Mouse (Mus musculus): ENCODE results near the gene Myof. TPM values are rescaled to one million over a fixed set of nuclear protein-coding genes. Genes with fewer than 3 reads are reported as not detected.

Myof gene
- polyA plus RNA-seq, 1 experiment from 2014 or later, result 2.6 TPM

DNA sequence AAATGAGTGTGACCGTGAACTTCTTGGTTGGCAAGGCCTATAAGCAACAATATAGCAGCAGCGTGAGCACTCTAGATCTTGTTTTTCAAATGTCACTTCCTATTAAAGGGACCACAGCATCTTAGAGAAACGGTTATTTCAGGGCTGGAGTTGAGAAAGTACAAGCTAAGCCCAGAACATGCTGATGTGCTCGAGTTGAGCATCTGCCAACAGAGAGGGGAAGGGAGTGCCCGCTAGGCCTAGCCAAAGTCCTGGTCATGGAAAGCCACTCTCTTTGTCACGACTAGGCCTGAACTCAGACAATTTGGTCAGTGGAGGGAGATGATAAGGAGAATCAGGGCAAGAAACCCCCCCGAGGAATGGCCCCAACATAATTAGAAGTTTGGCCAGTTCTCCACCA lies 86.1 kb downstream of the Myof start:
- H3K36me3 ChIP-seq, result no peaks in the 10 kb centered on the region
- 87% methylated on average over 7 of the region's 7 CpGs for WGBS
- no peak overlapping the region for H3K4me2 ChIP-seq
- H3K9ac ChIP-seq, result no peak overlapping the region
- H3K27ac ChIP-seq, result no peak overlapping the region
- peaks cover 4% of the 10 kb centered on the region; the same call in 1 of the 2 replicates for H3K27me3 ChIP-seq
- no peak overlapping the region for H3K4me3 ChIP-seq
- H3K9me3 ChIP-seq, result no peaks in the 10 kb centered on the region
- ATAC-seq (ENCODE audit: low FRiP score), result no peak
- H3K4me1 ChIP-seq (replicated peaks), result no peaks in the 10 kb centered on the region

- H3K27me3 ChIP-seq, result peaks cover 4% of the 10 kb centered on the region; the same call in 1 of the 2 replicates
- H3K27ac ChIP-seq, result no peak overlapping the region
- WGBS, result 86% methylated on average over 3 of the region's 3 CpGs
- H3K36me3 ChIP-seq, result no peaks in the 10 kb centered on the region
- no peaks in the 10 kb centered on the region for H3K9me3 ChIP-seq
- no peak for ATAC-seq (ENCODE audit: low FRiP score)
- no peak overlapping the region for H3K4me2 ChIP-seq
- no peak overlapping the region for H3K4me3 ChIP-seq
- no peaks in the 10 kb centered on the region for H3K4me1 ChIP-seq (replicated peaks)
- no peak overlapping the region for H3K9ac ChIP-seq
These were observed 87.4 kb downstream of the Myof start for GRCm38 (mm10) chr19:37956006-37956405.

- Histone ChIP-seq H3K9me3 (no peaks in the 10 kb centered on the region), H3K4me3 (no peak overlapping the region), H3K4me2 (no peak overlapping the region), H3K36me3 (no peaks in the 10 kb centered on the region), H3K9ac (no peak overlapping the region), H3K4me1 (replicated peaks) (no peaks in the 10 kb centered on the region), H3K27me3 (peaks cover 4% of the 10 kb centered on the region; the same call in 1 of the 2 replicates), H3K27ac (no peak overlapping the region)
- ATAC-seq (ENCODE audit: low FRiP score), result peak; percentile 84
- 39% methylated on average over 7 of the region's 7 CpGs for WGBS
These were observed 87.9 kb downstream of the Myof start for GRCm38 (mm10) chr19:37955425-37956001.

GRCm38 (mm10) chr19:37954772-37955171 lies 88.6 kb downstream of the Myof start:
- Histone ChIP-seq H3K4me2 (no peak overlapping the region), H3K4me1 (replicated peaks) (no peaks in the 10 kb centered on the region), H3K9me3 (no peaks in the 10 kb centered on the region), H3K27ac (no peak overlapping the region), H3K36me3 (no peaks in the 10 kb centered on the region), H3K4me3 (no peak overlapping the region), H3K9ac (no peak overlapping the region), H3K27me3 (peaks cover 4% of the 10 kb centered on the region; the same call in 1 of the 2 replicates)
- 72% methylated on average over 5 of the region's 5 CpGs for WGBS
- no peak for ATAC-seq (ENCODE audit: low FRiP score)

GRCm38 (mm10) chr19:37954236-37954635 lies 89.1 kb downstream of the Myof start:
- H3K4me3 ChIP-seq, result no peak overlapping the region
- no peak overlapping the region for H3K27ac ChIP-seq
- ATAC-seq (ENCODE audit: low FRiP score), result no peak
- no peak overlapping the region for H3K4me2 ChIP-seq
- H3K4me1 ChIP-seq (replicated peaks), result no peaks in the 10 kb centered on the region
- H3K36me3 ChIP-seq, result no peaks in the 10 kb centered on the region
- H3K9me3 ChIP-seq, result no peaks in the 10 kb centered on the region
- no peak overlapping the region for H3K9ac ChIP-seq
- peaks cover 4% of the 10 kb centered on the region; the same call in 1 of the 2 replicates for H3K27me3 ChIP-seq
- WGBS, result 86% methylated on average over 8 of the region's 8 CpGs

DNA sequence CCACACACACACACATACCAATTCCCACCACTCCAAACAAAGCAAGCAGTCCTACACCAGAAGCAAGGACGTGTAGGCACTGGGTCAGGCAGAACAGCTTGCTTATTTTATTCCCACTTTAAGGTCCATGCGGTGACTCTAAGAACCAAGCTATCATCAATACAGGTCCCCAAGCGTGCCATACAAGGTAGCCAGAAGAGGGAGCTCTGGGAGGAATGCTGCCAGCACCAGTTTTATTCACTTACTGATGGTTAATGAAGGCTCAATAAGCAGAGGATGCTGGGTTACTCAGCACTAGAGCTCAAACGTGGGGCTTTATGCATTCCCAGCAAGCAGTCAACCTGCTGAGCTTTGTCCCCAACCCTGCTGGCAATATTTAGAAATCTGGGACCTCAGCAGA lies 96.7 kb downstream of the Myof start:
- no peak for ATAC-seq (ENCODE audit: low FRiP score)
- WGBS, result 27% methylated on average over 4 of the region's 4 CpGs
- Histone ChIP-seq H3K27me3 (no peaks in the 10 kb centered on the region), H3K4me3 (no peak overlapping the region), H3K36me3 (no peaks in the 10 kb centered on the region), H3K27ac (no peak overlapping the region), H3K4me1 (replicated peaks) (no peaks in the 10 kb centered on the region), H3K4me2 (no peak overlapping the region), H3K9ac (no peak overlapping the region), H3K9me3 (no peaks in the 10 kb centered on the region)

DNA sequence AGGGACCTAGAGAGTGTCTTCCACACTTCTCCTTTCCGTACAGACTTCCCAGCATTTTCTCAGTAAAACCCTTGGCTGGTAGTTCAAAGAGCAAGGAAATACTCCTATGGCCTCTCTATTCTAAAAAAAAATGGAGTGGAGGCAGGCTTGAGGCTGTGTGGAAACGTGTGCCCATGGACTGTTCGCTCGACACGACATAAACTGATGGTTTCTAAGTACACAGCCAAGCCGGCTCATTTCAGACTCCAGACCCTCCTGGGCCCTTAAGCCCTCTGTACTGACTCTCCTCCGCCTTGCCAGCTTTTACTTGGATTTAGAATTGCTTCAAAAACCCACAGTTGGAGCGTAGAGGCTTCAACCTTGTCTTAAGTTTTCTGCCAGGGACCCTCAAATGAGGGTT lies 97.3 kb downstream of the Myof start:
- no peak overlapping the region for H3K4me2 ChIP-seq
- ATAC-seq (ENCODE audit: low FRiP score), result no peak
- H3K27ac ChIP-seq, result no peak overlapping the region
- no peak overlapping the region for H3K9ac ChIP-seq
- no peaks in the 10 kb centered on the region for H3K36me3 ChIP-seq
- H3K4me1 ChIP-seq (replicated peaks), result no peaks in the 10 kb centered on the region
- no peak overlapping the region for H3K4me3 ChIP-seq
- H3K27me3 ChIP-seq, result no peaks in the 10 kb centered on the region
- 81% methylated on average over 8 of the region's 8 CpGs for WGBS
- no peaks in the 10 kb centered on the region for H3K9me3 ChIP-seq

DNA sequence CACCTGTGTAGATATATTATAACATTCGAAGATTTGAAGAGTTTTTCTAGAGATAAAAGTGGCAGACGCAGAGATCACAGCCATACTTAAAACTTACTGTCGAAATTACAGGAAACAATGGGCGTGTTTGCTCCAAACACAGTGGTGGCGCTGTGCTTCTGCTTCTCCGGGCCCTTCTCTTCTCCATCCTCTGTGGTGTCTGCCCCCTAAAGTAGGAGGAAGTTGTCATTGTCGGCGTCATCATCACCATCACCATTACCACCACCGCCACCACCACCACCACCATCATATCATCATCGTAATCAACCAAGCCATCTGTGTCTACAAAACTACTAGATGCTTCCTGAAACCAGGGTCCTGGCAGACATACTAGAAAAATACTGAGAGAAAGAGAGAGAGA lies 104.2 kb downstream of the Myof start:
- no peaks in the 10 kb centered on the region for H3K9me3 ChIP-seq
- no peak overlapping the region for H3K27ac ChIP-seq
- H3K4me3 ChIP-seq, result no peak overlapping the region
- ATAC-seq (ENCODE audit: low FRiP score), result no peak
- H3K4me1 ChIP-seq (replicated peaks), result no peaks in the 10 kb centered on the region
- H3K4me2 ChIP-seq, result no peak overlapping the region
- H3K36me3 ChIP-seq, result no peaks in the 10 kb centered on the region
- H3K27me3 ChIP-seq, result no peaks in the 10 kb centered on the region
- no peak overlapping the region for H3K9ac ChIP-seq
- 90% methylated on average over 10 of the region's 10 CpGs for WGBS

DNA sequence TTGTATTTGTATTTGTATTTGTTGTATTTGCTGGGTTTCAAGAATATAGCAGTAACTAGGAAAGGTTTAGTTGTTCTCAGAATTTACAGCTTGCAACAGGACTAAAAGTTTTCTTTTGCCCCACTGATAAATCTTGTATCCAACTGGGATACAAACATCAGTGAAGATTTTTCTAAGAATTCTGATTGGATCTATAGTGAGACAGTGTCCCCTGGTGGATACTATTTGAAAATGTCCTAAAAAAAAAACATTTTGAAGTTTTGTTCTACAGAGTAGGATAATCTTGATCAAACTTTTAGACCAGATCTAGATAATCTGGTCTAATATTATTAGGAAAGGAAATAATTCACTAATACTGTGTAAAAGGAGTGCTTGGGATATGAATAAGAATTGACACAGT lies 106.3 kb downstream of the Myof start:
- Histone ChIP-seq H3K27ac (no peak overlapping the region), H3K4me3 (no peak overlapping the region), H3K9me3 (no peaks in the 10 kb centered on the region), H3K9ac (no peak overlapping the region), H3K36me3 (no peaks in the 10 kb centered on the region), H3K4me2 (no peak overlapping the region), H3K4me1 (replicated peaks) (no peaks in the 10 kb centered on the region), H3K27me3 (no peaks in the 10 kb centered on the region)
- no peak for ATAC-seq (ENCODE audit: low FRiP score)

DNA sequence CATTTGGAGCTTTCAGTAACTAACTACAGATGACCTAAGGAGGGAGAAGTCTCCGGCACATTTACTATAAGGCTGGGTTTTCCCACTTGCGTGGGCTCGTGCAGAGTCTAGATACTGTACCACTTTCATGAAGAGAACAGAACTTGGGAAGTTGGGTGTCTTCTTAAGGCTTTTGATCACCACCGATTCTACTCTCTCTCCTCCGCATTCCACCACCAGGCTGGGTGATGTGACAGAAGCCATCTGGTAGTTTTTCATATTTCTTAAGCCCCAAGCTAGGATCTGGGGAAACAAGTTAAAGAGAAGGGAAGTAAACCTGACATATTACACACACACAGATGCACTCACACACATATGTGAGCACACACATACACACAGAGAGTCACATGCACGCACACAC lies 108.7 kb downstream of the Myof start:
- no peaks in the 10 kb centered on the region for H3K27me3 ChIP-seq
- no peak overlapping the region for H3K27ac ChIP-seq
- H3K4me2 ChIP-seq, result no peak overlapping the region
- H3K9ac ChIP-seq, result no peak overlapping the region
- no peaks in the 10 kb centered on the region for H3K9me3 ChIP-seq
- H3K36me3 ChIP-seq, result no peaks in the 10 kb centered on the region
- ATAC-seq (ENCODE audit: low FRiP score), result no peak
- no peak overlapping the region for H3K4me3 ChIP-seq
- H3K4me1 ChIP-seq (replicated peaks), result no peaks in the 10 kb centered on the region
- WGBS, result 95% methylated on average over 6 of the region's 6 CpGs

DNA sequence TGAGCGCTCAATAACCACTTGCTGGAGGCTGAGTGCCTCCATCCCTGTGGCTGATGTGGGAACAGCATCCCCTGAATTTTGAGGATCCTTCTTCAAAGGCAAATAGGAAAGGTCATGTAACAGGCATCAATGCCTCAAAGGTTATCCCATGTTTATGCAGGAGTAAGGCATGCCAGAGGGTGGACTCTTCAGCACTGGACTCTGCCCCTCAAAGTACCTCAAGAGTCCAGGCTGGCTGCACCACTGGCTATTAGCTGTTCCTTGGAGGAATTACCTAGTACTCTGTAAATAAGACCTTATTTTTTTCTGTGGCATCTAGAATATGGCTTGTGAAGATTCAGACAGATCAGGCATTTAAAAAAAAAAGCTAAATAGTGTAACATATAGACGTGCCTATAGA lies 111.2 kb downstream of the Myof start:
- Histone ChIP-seq H3K36me3 (no peaks in the 10 kb centered on the region), H3K4me1 (replicated peaks) (no peaks in the 10 kb centered on the region), H3K9me3 (no peaks in the 10 kb centered on the region), H3K4me3 (no peak overlapping the region), H3K27ac (no peak overlapping the region), H3K4me2 (no peak overlapping the region), H3K27me3 (no peaks in the 10 kb centered on the region), H3K9ac (no peak overlapping the region)
- ATAC-seq (ENCODE audit: low FRiP score), result no peak
- 92% methylated on average over 2 of the region's 2 CpGs for WGBS

- ATAC-seq (ENCODE audit: low FRiP score), result no peak
- H3K27me3 ChIP-seq, result no peaks in the 10 kb centered on the region
- H3K9ac ChIP-seq, result no peak overlapping the region
- H3K36me3 ChIP-seq, result no peaks in the 10 kb centered on the region
- WGBS, result 82% methylated on average over 7 of the region's 7 CpGs
- no peak overlapping the region for H3K4me2 ChIP-seq
- no peaks in the 10 kb centered on the region for H3K9me3 ChIP-seq
- H3K4me3 ChIP-seq, result no peak overlapping the region
- no peaks in the 10 kb centered on the region for H3K4me1 ChIP-seq (replicated peaks)
- no peak overlapping the region for H3K27ac ChIP-seq
These were observed 115.5 kb downstream of the Myof start for GRCm38 (mm10) chr19:37927911-37928310.

DNA sequence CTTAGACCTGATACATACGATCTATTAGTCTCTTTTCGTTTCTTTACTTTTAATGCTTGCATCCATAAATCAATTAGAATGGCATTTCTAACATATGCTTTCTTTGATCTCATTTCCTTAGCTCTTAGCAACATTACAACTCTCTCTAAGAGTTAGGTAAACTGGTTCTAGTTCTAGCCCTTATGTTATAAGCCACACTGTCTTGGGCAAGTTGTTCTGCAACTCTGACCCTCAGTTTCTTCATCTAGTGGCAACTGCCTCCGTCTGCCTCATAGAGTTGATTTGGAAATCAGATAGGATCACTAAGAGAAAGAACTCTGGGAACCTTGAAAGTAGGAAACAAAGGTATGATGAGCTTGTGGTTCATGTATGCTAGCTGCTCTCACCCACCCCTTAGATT lies 118.1 kb downstream of the Myof start:
- Histone ChIP-seq H3K27ac (no peak overlapping the region), H3K4me2 (no peak overlapping the region), H3K9ac (no peak overlapping the region), H3K36me3 (no peaks in the 10 kb centered on the region), H3K4me1 (replicated peaks) (no peaks in the 10 kb centered on the region), H3K9me3 (no peaks in the 10 kb centered on the region), H3K4me3 (no peak overlapping the region), H3K27me3 (no peaks in the 10 kb centered on the region)
- no peak for ATAC-seq (ENCODE audit: low FRiP score)
- WGBS, result 92% methylated on average over 3 of the region's 3 CpGs
